Mouse (Mus musculus) CD4-positive helper T cell, adult 2 months (primary cell): ENCODE measurements around the gene Rdh19.

Experiments
- DNase-seq: peaks from one replicate; pipeline ENCODE4 v3.0.0-alpha.2; 2012; ENCODE audit warnings: low read depth, missing footprints, low spot score

Rdh19 gene

GRCm38 (mm10) chr10:127879155-127879688 lies 29.5 kb downstream of the Rdh19 start:
- DNase-seq, result no peak

GRCm38 (mm10) chr10:127881041-127881440 lies 31.3 kb downstream of the Rdh19 start:
- no peak for DNase-seq

GRCm38 (mm10) chr10:127886551-127886950 lies 36.8 kb downstream of the Rdh19 start:
- no peak for DNase-seq

GRCm38 (mm10) chr10:127886971-127887370 lies 37.2 kb downstream of the Rdh19 start:
- DNase-seq, result no peak

- DNase-seq, result no peak
Observed at GRCm38 (mm10) chr10:127888605-127889004, 38.9 kb downstream of the Rdh19 start, which contains the start of gene Rdh7. Gene Rdh7 (minus strand): TSS chr10:127888817.

- DNase-seq, result no peak
Observed at GRCm38 (mm10) chr10:127891481-127891880, 41.8 kb downstream of the Rdh19 start.

GRCm38 (mm10) chr10:127893163-127894022 lies 43.7 kb downstream of the Rdh19 start:
- DNase-seq, result peak; percentile 36

- no peak for DNase-seq
Observed at GRCm38 (mm10) chr10:127896705-127897104, 47.0 kb downstream of the Rdh19 start.

- no peak for DNase-seq
Observed at GRCm38 (mm10) chr10:127897506-127897905, 47.8 kb downstream of the Rdh19 start.

GRCm38 (mm10) chr10:127898218-127898617 lies 48.5 kb downstream of the Rdh19 start, which contains the start of gene Sdr9c7:
Gene Sdr9c7 (plus strand): TSS chr10:127898518.
- DNase-seq, result no peak

- no peak for DNase-seq
Observed at GRCm38 (mm10) chr10:127899783-127900182, 50.1 kb downstream of the Rdh19 start.

GRCm38 (mm10) chr10:127901751-127902150 lies 52.0 kb downstream of the Rdh19 start:
- DNase-seq, result no peak

GRCm38 (mm10) chr10:127903116-127903515 lies 53.4 kb downstream of the Rdh19 start:
- no peak for DNase-seq

GRCm38 (mm10) chr10:127904718-127905446 lies 55.2 kb downstream of the Rdh19 start:
- no peak for DNase-seq

- no peak for DNase-seq
Observed at GRCm38 (mm10) chr10:127906138-127906537, 56.4 kb downstream of the Rdh19 start.

- no peak for DNase-seq
Observed at GRCm38 (mm10) chr10:127907386-127907951, 57.7 kb downstream of the Rdh19 start.
